Mouse (Mus musculus): Measurements from ENCODE around the gene Tlx2.

Tlx2 gene

DNA sequence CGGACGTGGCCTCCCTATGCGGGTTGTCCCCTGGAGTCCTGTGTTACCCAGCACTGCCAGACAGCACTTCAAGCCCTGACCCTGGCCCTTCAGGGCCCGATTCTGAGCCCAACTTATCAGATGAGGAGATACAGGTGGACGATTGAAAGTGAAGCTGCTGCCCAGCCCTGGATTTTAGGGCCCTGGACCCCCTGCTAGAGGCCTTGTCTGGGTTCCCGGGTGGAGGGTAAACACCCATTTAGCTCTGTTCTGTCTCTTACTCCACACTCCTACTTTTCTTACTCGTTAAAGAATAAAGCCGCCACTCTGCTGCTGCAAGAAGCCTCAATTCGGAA is 17.8 kb upstream of the Tlx2 start:
- no peak for DNase-seq

DNA sequence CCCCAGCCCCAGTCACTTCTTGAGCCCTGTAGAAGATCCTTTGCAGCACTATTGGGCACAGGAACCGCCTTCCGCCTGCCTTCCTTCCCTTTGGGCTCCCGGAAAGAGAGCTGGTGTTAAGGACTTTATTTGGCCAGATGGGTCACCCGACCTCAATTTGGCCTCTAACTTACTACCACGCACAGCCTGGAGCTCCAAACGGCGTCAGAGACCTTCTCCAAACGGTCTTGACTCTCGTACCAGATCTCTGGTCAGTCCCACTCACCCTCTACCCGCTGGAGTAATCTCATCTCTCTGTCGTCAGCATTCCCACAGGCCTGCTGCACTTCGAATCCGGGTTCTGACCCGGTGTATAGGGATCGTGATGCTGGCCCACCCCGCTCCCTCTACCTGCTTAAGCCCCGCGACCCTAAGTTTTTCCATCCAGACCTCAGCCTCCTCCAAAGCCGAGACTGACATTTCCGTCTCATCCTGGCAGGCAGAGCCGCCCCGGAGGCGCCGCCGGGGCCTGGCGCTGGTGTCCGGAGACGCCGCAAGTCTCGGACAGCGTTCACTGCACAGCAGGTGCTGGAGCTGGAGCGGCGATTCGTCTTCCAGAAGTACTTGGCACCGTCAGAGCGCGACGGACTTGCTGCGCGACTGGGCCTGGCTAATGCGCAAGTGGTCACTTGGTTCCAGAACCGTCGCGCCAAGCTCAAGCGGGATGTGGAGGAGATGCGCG is 17.3 kb upstream of the Tlx2 start:
- peak; percentile 55 for DNase-seq

GRCm38 (mm10) chr6:83086121-83087035 is 16.3 kb upstream of the Tlx2 start, which contains the start of gene Lbx2:
Gene Lbx2, plus strand, starts transcription at chr6:83086367.
- peak; percentile 39 for DNase-seq

GRCm38 (mm10) chr6:83084477-83084876 is 14.4 kb upstream of the Tlx2 start:
- no peak for DNase-seq

- no peak for DNase-seq
These were observed 13.4 kb upstream of the Tlx2 start for GRCm38 (mm10) chr6:83083497-83083896.

DNA sequence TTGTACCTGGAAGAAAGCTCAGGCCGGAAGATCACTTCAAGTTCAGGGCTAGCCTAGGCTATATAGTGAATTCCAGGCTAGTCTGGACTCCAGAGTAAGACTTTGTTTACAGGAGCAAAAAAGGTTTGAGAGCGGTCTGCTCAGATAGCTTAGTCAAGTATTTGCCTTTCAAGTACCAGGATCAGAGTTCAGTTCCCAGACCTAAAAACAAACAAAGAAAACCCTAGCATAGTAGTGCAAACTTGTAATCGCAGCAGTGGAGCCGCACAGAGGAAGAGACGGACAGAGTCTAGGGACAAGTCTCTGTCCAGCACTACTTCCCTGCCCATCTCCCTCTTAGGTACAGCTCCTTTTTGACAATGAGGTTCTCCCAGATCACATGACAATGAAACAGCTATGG is 10.1 kb upstream of the Tlx2 start:
- no peak for DNase-seq

DNA sequence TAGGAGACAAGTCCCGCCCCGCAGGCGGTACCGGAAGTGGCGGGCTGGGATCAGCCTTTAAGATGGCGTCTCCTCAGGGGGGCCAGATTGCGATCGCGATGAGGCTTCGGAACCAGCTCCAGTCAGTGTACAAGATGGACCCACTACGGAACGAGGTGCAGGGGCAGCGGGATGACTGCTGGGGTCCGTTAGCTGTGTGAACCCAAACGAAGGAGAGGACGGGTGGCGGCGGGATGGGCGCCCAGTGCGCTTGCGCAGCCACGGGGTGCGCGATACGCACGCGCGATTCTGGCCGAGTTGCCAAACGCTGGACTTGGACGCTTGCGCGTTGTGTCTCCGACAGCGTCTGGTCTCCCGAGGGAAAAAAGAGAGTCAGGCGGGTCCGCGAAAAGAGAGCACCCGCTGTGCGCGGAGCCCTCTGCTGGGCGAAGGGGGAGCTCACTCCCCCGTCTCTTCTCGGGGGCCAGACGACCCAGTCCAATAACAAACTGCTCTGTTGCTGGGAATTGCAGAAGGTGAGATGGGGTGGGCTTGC is 8.3 kb upstream of the Tlx2 start:
- DNase-seq = peak; percentile 97

DNA sequence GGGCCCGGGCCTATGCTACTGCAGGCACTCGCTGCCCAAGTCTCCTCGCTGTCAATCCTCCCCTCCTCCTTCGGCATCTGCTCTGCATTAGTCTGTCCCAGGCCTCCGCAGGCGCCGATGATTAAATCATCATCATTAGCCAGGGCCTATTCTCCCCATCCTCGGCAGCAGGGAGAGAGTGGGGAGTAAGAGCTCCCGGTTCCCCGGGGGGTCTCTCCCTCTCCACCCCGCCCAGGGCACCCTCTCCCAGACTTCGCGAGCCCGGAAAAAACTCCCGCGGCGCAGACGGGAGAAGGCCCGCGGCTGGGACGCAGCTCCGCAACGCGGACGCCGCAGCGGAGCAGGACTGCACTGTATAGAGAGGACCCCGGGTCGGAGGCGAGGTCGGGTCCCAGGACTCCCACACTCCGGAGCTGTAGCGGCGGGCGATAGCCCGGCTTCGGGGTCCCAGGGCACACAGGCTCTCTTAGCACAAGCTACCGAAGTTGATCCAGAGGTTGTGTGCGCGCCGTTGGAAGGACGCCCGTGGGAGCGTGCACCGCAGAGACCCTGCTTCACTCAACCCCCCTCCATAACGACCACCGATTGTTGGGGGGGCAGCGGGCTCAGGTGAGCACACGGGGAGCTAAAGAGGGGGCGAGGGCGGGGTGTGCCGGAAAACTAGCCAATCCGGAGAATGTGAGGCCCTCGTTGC is 7.7 kb upstream of the Tlx2 start, which contains the start of gene Pcgf1:
TSS of gene Pcgf1 (plus strand) at position 240 of the 694 bp plus-strand sequence.
- DNase-seq = peak; percentile 71

DNA sequence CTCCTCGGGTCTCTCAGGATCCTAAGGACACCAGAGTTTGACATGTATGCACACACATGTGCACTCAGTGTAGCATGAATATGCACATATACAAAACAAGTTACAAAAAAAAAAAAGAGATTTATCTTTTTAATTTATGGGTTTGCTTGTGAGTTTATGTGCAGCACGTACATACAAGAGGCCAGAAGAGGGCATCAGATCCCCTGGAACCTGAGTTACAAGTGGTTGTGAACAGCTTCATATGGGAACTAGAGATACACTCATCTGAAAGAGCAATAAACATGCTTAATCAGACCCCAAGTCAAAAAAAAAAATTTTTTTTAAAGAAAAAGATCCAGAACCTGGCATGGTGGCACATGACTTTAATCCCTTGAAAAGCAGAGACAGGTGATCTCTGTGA is 4.9 kb upstream of the Tlx2 start:
- no peak for DNase-seq

DNA sequence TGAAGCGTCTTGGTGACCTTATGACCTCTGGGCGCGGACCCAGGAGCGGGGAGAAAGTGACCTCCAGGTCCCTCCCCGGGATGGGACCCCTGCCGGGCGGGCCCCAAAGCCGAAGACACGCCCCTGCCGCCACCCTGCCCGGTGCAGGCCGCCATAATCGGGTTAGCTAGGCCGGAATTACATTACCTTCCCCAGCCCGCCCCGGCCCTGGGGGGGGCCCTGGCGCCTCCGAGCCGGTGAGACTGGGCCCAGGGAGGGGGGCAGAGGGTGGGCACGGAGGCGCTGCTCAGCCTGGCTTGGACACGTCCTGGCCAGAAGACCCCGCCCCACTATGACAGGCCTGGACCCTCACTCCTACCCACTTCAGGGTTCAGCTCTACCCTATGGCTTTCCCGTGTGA is 1.1 kb upstream of the Tlx2 start:
- peak; percentile 43 for DNase-seq

- DNase-seq = peak; percentile 58
These were observed 472 bp upstream of the Tlx2 start for GRCm38 (mm10) chr6:83070311-83071219.

- no peak for DNase-seq
These were observed 426 bp downstream of the Tlx2 start for GRCm38 (mm10) chr6:83069488-83070246.

DNA sequence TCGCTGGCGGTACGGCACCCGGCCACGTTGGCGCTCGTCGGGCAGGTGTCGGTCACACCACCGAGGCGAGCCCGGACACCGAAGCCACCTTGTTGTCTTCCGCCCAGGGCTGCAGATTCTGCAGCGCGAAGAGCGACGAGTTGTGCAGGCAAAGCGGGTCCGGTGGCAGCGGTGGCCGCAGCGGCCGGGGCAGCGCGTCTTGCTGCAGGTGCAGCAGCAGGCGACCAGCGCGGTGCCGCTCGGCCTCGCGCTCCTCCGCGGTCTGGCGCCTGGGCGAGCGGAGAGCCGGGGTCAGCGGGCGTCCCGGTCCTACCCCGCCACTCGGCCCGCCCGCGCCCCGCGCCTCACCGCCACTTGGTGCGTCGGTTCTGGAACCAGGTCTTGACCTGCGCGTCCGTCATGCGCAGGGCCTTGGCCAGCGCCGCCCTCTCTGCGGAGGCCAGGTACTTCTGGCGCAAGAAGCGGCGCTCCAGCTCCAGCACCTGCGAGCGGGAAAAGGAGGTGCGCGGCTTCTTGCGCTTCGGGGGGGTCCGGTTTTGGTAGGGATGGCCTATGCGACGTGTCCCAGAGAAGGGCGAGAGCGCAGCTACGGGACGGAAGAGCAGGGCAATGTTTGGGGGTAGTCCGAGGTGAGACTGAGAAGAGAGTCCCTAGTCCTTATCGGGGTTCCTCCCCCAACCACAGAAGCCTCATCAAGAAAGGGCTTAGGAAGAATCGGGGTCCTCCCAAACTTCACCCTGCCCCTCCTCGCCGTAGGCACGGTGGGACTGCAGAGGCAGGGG is 1.2 kb downstream of the Tlx2 start:
- peak; percentile 31 for DNase-seq

DNA sequence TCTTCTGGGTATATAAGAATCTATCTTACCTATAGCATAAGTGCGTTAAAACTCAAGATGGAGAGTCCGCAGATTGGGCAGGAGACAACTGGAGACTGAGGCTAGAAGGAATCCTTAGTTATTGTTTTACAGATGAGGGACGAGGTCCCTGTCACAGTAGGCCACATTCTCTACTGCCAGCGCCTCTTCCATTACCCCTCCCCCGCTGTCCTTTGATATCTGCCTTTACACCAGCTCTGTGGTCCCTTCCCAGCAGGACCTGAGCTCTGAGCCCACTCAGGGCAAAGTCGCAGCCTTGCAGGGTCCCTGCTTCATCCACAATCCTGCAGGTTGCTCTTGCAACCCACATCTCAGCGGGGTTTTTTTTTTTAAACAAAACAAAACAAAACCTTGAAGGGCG is 1.9 kb downstream of the Tlx2 start:
- no peak for DNase-seq

GRCm38 (mm10) chr6:83066441-83066840 is 3.7 kb downstream of the Tlx2 start:
- DNase-seq = no peak

DNA sequence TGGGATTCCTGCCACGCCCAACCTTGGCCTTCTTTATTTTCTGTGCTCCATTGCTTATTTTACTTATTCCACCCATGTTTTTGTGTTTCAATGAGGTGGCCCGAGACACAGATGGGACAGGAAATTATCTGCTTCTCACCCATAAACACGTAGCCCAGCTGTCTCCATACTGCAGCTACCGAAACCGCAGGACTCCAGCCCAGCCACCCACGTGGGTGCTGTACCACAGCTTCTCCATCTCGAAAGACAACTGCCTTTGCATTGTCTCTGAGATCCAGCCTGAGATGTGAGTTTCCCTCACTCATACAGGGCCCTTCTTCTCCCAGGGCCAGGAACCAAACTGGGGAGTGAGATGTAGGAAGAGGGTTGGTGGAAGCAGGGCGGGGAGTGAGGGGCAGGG is 4.1 kb downstream of the Tlx2 start:
- no peak for DNase-seq

DNA sequence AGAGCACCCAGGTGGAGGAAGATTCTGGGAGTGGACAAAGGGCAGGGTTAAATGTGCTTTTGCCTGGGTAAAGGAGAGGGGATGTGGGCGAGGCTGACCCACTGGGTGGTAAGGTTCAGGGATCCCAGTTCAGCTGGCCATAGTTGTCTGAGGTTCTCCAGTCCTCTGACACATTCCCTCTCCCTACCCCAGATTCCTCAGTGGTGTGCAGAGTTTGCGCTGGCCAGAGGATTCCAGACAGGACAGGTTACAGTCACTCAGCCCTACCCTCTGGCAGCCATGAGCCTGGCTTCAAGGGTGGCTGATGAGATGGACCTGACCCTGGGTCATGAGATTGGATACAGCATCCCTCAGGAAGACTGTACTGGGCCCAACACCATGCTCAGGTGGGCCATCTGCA is 11.4 kb downstream of the Tlx2 start:
- no peak for DNase-seq

- DNase-seq = no peak
These were observed 12.3 kb downstream of the Tlx2 start, which contains the start of gene Dqx1 for GRCm38 (mm10) chr6:83057790-83058189. Gene Dqx1, plus strand, starts transcription at chr6:83057844.

DNA sequence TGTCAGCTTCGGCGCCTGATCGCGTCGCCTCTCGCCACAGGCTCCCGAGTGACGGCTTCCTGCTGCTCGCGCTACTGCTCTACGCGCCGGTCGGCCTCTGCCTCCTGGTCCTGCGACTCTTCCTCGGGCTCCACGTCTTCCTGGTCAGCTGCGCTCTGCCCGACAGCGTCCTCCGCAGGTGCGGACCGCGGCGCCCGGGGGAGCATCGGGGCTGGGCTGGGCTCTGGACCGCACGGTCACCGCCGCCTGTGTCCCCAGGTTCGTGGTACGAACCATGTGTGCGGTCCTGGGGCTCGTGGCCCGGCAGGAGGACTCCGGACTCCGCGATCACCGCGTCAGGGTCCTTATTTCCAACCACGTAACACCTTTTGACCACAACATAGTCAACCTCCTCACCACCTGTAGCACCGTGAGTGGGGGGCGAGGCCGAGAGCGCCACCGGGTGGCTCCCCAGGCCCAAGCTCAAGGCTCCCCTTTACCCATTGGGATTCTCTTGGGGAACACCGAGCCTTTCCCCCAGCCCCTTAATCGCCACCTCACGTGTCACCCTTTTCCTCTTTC is 15.1 kb downstream of the Tlx2 start, which contains the start of gene Htra2:
TSS of gene Htra2 (minus strand) at position 403 of the 561 bp plus-strand sequence.
- peak; percentile 52 for DNase-seq

Measured in embryo, embryonic 11 days (tissue).